Mouse (Mus musculus): Measurements from ENCODE around the gene Pde4dip.

Gene Pde4dip

DNA sequence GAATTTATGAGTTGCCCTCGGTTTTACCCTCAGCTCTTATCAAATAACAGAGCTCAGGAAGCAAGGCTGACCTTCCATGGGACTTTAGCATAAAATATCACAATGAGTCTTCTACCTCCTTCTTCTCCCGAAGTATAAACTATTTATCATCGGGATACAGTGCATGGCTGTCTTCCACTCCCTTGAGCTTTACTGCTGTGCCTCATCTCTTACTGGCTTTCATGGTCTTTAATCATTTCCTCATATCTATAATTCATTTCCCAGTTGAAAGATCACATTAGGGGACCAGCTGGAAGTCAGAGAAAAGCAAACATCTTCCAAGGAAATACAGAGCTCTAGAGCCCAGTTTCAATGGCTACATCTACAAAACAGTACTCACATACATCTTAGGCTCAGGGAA, 239.5 kb downstream of the Pde4dip start:
- no peak for DNase-seq (ENCODE audit: low spot score)

DNA sequence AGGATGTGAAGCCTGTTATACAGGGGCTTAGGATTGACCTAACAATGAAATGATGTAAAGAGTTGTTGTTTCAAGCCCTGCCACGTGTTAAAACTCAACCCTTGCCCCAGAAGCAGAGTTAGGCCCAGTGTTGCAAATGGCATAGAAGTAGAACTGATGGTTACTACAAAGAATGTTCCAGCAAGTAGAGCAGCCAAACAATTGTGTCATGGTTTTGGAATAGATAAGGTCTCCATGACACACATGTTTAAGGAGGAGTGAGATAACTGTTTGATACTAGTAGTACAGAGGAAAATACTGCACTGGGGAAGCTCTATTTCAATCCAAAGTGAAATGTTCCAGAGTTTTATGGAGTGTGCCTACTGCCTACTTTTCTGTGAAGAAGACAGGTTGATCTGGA, 240.0 kb downstream of the Pde4dip start:
- DNase-seq (ENCODE audit: low spot score), result no peak

- no peak for DNase-seq (ENCODE audit: low spot score)
Measured at GRCm38 (mm10) chr3:97642001-97642400, 246.5 kb downstream of the Pde4dip start.

- no peak for DNase-seq (ENCODE audit: low spot score)
Measured at GRCm38 (mm10) chr3:97641396-97641795, 247.1 kb downstream of the Pde4dip start.

Measured in layer of hippocampus, adult 9-10 months (tissue).